ENCODE assay signal across 19 mouse cellular contexts in the genomic region with DNA sequence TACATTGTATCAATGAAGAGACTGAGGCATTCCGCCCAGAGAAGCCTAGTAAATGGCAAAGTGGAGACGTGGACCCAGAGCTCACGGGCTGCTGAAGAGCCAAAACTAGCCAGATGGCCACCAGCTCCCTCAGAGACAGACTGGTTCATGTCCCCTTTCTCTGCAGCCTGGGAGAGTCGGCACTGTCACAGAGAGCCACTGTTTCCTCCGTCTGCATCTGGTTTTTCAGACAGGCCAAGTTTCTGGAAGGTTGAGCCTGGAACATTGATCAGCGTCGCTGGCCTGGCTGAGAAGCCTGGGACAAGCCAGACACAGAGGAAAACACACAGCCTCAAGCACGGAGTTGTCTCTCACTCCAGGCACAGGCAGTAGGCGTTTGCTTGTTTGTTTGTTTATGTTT.
DNase-seq lines count a peak whose midpoint lies in the region; ATAC-seq lines count a peak whose summit lies in the region.
"Had no signal": no experiment of that assay in that cellular context is flagged by ENCODE, and none has a peak within 500 bp of the region (broad histone marks: within the 10 kb centered on the region; RNA-seq: fewer than 3 reads in every experiment).

No protein-coding gene starts in this region.

- H3K27me3 ChIP-seq in heart, embryonic 12.5 days (replicated peaks): no peaks in the 10 kb centered on the region; the same call in 1 of the 2 replicates
- no peaks in the 10 kb centered on the region for H3K27me3 ChIP-seq in intestine, embryonic 16.5 days (replicated peaks; ENCODE audit: control insufficient read depth, insufficient read depth, low read length)
- no peaks in the 10 kb centered on the region for H3K27me3 ChIP-seq in liver, embryonic 12.5 days (replicated peaks)
- H3K27me3 ChIP-seq: embryonic facial prominence, embryonic 15.5 days; forebrain, embryonic 12.5 days; midbrain, embryonic 13.5 days had no signal

- H3K4me1 ChIP-seq in heart, embryonic 12.5 days (replicated peaks): no peaks in the 10 kb centered on the region
- no peaks in the 10 kb centered on the region for H3K4me1 ChIP-seq in intestine, embryonic 16.5 days (ENCODE audit: control insufficient read depth, insufficient read depth, low read length)
- H3K4me1 ChIP-seq in liver, embryonic 12.5 days: no peaks in the 10 kb centered on the region

- no peak overlapping the region for H3K4me3 ChIP-seq in heart, embryonic 12.5 days
- H3K4me3 ChIP-seq in intestine, embryonic 16.5 days (ENCODE audit: low read length): no peak overlapping the region
- H3K4me3 ChIP-seq in liver, embryonic 12.5 days: no peak overlapping the region
- H3K4me3 ChIP-seq: embryonic facial prominence, embryonic 15.5 days; forebrain, embryonic 12.5 days; midbrain, embryonic 13.5 days had no signal

- WGBS in heart, embryonic 12.5 days: 55% methylated on average over 9 of the region's 9 CpGs
- 54% methylated on average over 9 of the region's 9 CpGs for WGBS in intestine, embryonic 16.5 days
- WGBS in liver, embryonic 12.5 days (ENCODE audit: insufficient replicate concordance): 56% methylated on average over 9 of the region's 9 CpGs

- no peaks in the 10 kb centered on the region for H3K36me3 ChIP-seq in heart, embryonic 12.5 days
- no peaks in the 10 kb centered on the region for H3K36me3 ChIP-seq in intestine, embryonic 16.5 days (ENCODE audit: control insufficient read depth, insufficient read depth, low read length)
- H3K36me3 ChIP-seq in liver, embryonic 12.5 days: no peaks in the 10 kb centered on the region
- H3K36me3 ChIP-seq: embryonic facial prominence, embryonic 15.5 days; forebrain, embryonic 12.5 days; G1E; midbrain, embryonic 13.5 days had no signal

- intact Hi-C loops in left cerebral cortex, postnatal 10 days (cut with DNase I): no loop called here
- intact Hi-C loops in left cerebral cortex, postnatal 36 days (cut with DNase I): no loop called here

- H3K27ac ChIP-seq in heart, embryonic 12.5 days (ENCODE audit: poor library complexity, severe bottlenecking): no peak overlapping the region
- 0 out of 2 replicates have a peak overlapping the region, but pooled peaks have one; percentile 14 for H3K27ac ChIP-seq in intestine, embryonic 16.5 days (ENCODE audit: low read length)
- H3K27ac ChIP-seq in liver, embryonic 12.5 days: no peak overlapping the region
- H3K27ac ChIP-seq: embryonic facial prominence, embryonic 15.5 days; forebrain, embryonic 12.5 days; midbrain, embryonic 13.5 days had no signal

- H3K4me2 ChIP-seq in heart, embryonic 12.5 days: no peak overlapping the region
- no peak overlapping the region for H3K4me2 ChIP-seq in intestine, embryonic 16.5 days (ENCODE audit: low read depth, low read length)
- no peak overlapping the region for H3K4me2 ChIP-seq in liver, embryonic 12.5 days
- H3K4me2 ChIP-seq: embryonic facial prominence, embryonic 15.5 days; forebrain, embryonic 12.5 days; midbrain, embryonic 13.5 days had no signal

- ATAC-seq in heart, embryonic 12.5 days (ENCODE audit: insufficient number of reproducible peaks, low FRiP score): no peak
- ATAC-seq in intestine, embryonic 16.5 days: no peak
- no peak for ATAC-seq in liver, embryonic 12.5 days
- ATAC-seq: liver, postnatal 0 days; midbrain, embryonic 13.5 days had no signal

- no peak overlapping the region for H3K9ac ChIP-seq in heart, embryonic 12.5 days
- H3K9ac ChIP-seq in intestine, embryonic 16.5 days (ENCODE audit: low read depth, low read length): no peak overlapping the region
- no peak overlapping the region for H3K9ac ChIP-seq in liver, embryonic 12.5 days
- H3K9ac ChIP-seq: embryonic facial prominence, embryonic 15.5 days; forebrain, embryonic 12.5 days; liver, postnatal 0 days; midbrain, embryonic 13.5 days had no signal

- DNase-seq in heart, adult 11 months: peak; percentile 91
- peak; percentile 24 to 38 for DNase-seq in left cerebral cortex, postnatal 10 days (ENCODE audit: extremely low spot score in 1 of 2, low spot score in 2 of 2)
- DNase-seq in left cerebral cortex, postnatal 36 days (ENCODE audit: low spot score in 2 of 2): no peak
- DNase-seq in right cerebral cortex, postnatal 10 days (ENCODE audit: low spot score in 2 of 2): peak; percentile 59
- no peak for DNase-seq in right cerebral cortex, postnatal 36 days (ENCODE audit: low spot score in 2 of 2)
- DNase-seq: adrenal gland, postnatal 10 days; gastrocnemius, postnatal 10 days; kidney, adult 2 months; kidney, postnatal 4 days; liver, postnatal 0 days; right cerebral cortex, postnatal 4 days; thymus, postnatal 36 days had no signal

- H3K9me3 ChIP-seq in heart, embryonic 12.5 days (replicated peaks): peaks cover 6% of the 10 kb centered on the region; the same call in 1 of the 2 replicates
- 0 out of 2 replicates have a peak, but pooled peaks cover 3% of the 10 kb centered on the region for H3K9me3 ChIP-seq in intestine, embryonic 16.5 days (ENCODE audit: control insufficient read depth, low read length)
- no peaks in the 10 kb centered on the region for H3K9me3 ChIP-seq in liver, embryonic 12.5 days (replicated peaks)
- H3K9me3 ChIP-seq: embryonic facial prominence, embryonic 15.5 days; forebrain, embryonic 12.5 days; midbrain, embryonic 13.5 days had no signal

Comparison
In these comparisons a context has a peak if more than half of its experiments do, and no peak if none do; other contexts are left out.
1. DNase-seq: peak in heart, adult 11 months (single experiment), left cerebral cortex, postnatal 10 days (2 of 2) and right cerebral cortex, postnatal 10 days (2 of 2); none in left cerebral cortex, postnatal 36 days (0 of 2) and right cerebral cortex, postnatal 36 days (0 of 2).